Mouse (Mus musculus) hindbrain, embryonic 15.5 days (tissue): ENCODE data around the gene Gm11172. TPM values are rescaled to one million over a fixed set of nuclear protein-coding genes. Genes with fewer than 3 reads are reported as not detected.

ENCODE experiments used
- ATAC-seq: fragments of 200-750 bp; cut with Nextera tagmentation; 2 replicates; pipeline ENCODE4 v1.8.0; 2017; ENCODE audit warnings: low read depth, moderate number of reproducible peaks, moderate TSS enrichment; ENCODE audit not compliant: low FRiP score
- H3K27ac ChIP-seq: fragments of 300-500 bp; sonication (generic); replicated peaks from 2 replicates; pipeline ENCODE4 v1.5.1; 2015; ENCODE audit warnings: mild to moderate bottlenecking, inconsistent platforms
- H3K27me3 ChIP-seq: fragments of 300-500 bp; sonication (generic); 2 replicates; pipeline ENCODE4 v1.6.1; 2015; ENCODE audit warnings: control low read depth, inconsistent platforms
- H3K36me3 ChIP-seq: fragments of 300-500 bp; sonication (generic); 2 replicates; pipeline ENCODE4 v1.6.1; 2015; ENCODE audit warnings: control low read depth, inconsistent platforms
- H3K4me1 ChIP-seq: fragments of 300-500 bp; sonication (generic); replicated peaks from 2 replicates; pipeline ENCODE4 v1.6.1; 2015; ENCODE audit warnings: control low read depth, inconsistent platforms
- H3K4me2 ChIP-seq: fragments of 300-500 bp; sonication (generic); 2 replicates; pipeline ENCODE4 v1.6.1; 2015; ENCODE audit warnings: moderate library complexity, mild to moderate bottlenecking, inconsistent platforms
- H3K4me3 ChIP-seq: fragments of 300-500 bp; sonication (generic); 2 replicates; pipeline ENCODE4 v1.5.1; 2015; ENCODE audit warnings: mild to moderate bottlenecking, inconsistent platforms
- H3K9ac ChIP-seq: fragments of 300-500 bp; sonication (generic); 2 replicates; pipeline ENCODE4 v1.6.1; 2015; ENCODE audit warnings: inconsistent platforms
- H3K9me3 ChIP-seq: fragments of 300-500 bp; sonication (generic); 2 replicates; pipeline ENCODE4 v1.6.1; 2016; ENCODE audit warnings: control low read depth, inconsistent platforms
- WGBS: fragments of 180-500 bp; shearing (Covaris S2); methylation state at CpG from one replicate; pipeline ENCODE4 v1.1.7; 2015; 5-methylcytosine and 5-hydroxymethylcytosine counted together
- polyA plus RNA-seq: library from polyadenylated mRNA; unstranded; fragments of >200 nt; fragmentation: Nextera tagmentation; extraction: Ambion mirVana; gene quantifications from 2 replicates; pipeline ENCODE4 v1.2.1, GENCODE M21; 2015

The Gm11172 gene
- polyA plus RNA-seq, 1 experiment from 2014 or later, result not detected

DNA sequence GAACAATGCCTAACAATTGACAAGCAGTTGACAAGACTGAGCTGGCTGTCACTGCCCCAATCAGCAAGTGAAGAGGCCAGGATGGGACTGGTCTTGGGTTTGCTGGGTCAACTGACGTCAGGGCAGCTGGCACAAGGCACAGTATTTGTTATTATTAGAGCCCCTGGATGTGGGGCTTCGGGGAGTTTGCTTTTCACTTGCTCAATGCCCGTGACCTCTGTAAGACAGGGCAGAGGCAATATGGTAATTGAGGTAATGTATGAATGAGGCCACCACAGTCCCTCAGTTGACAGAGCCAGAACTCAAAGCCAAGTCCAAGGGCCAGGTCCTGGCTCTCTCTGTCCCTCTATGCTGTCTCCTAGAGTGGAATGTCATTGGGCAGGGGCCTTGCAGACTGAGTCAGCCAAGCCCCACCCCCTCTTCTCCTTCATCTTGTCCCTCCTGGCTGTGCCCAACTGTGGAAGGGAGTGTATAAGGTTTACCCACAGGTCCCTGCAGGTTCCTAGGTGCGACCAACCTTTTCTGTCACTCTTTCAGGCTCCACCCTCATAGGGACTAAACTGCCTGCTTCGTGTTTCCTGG lies 35.0 kb upstream of the Gm11172 start:
- Histone ChIP-seq H3K27me3 (no peaks in the 10 kb centered on the region), H3K4me1 (peaks cover 4% of the 10 kb centered on the region), H3K9ac (no peak overlapping the region), H3K9me3 (no peaks in the 10 kb centered on the region), H3K27ac (no peak overlapping the region), H3K4me2 (no peak overlapping the region), H3K4me3 (no peak overlapping the region), H3K36me3 (no peaks in the 10 kb centered on the region)
- ATAC-seq, result no peak
- 61% methylated on average over 5 of the region's 5 CpGs for WGBS

DNA sequence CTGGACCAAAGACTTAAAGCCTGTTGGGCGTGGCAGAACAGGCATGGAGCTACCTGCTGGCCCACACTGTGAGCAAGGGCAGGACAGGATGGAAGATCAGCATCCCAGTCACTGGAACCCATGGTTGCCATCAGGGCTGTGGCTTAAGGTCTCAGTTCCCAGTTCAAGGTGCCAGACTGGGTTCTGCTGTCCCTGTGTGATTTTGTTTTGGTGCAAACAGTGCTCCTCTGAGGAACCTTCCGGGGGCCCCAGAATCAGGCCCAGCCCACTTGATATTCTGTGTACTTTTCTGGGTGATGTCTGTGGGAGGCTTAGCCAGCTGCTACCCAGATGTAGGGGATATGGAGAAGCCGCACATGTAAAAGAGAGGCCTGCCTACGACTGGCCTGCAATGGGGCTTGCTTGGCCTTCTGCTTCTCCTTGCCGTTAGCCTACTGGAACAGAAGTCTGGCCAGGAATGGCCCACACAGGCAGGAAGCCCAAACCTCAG lies 32.0 kb upstream of the Gm11172 start:
- Histone ChIP-seq H3K4me1 (peaks cover 22% of the 10 kb centered on the region), H3K4me2 (no peak overlapping the region), H3K27me3 (no peaks in the 10 kb centered on the region), H3K9ac (no peak overlapping the region), H3K27ac (no peak overlapping the region), H3K4me3 (no peak overlapping the region), H3K36me3 (no peaks in the 10 kb centered on the region), H3K9me3 (no peaks in the 10 kb centered on the region)
- no peak for ATAC-seq
- WGBS, result 85% methylated on average over 5 of the region's 5 CpGs

DNA sequence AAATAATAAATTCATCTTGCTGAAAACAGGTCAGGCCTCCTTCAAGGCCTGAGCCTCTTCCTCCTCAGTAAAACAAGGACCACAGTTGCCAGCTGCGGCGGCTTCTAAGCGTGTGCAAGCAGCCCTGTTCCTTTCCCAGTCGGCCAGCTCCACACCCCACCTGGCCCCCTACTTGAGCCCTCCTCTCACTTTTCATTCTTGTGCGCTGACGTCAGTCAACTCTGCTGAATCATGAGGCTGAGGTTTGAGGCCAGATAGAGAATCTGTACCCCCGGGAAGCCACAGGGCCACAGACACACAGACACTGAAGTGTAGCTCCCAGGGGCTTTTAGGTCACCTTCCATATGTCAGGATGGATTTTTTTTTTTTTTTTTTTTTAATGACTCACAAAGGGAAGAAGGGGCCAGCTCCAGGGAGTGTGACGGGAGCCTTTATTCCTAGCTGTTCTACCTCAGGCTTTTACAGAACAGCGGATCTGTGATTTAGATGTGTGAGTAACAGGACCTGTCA lies 30.8 kb upstream of the Gm11172 start:
- no peak for ATAC-seq
- Histone ChIP-seq H3K4me3 (no peak overlapping the region), H3K27ac (no peak overlapping the region), H3K27me3 (no peaks in the 10 kb centered on the region), H3K36me3 (no peaks in the 10 kb centered on the region), H3K9me3 (no peaks in the 10 kb centered on the region), H3K9ac (0 out of 2 replicates have a peak overlapping the region, but pooled peaks have one; percentile 2), H3K4me2 (peak overlapping the region; percentile 90; the same call in 1 of the 2 replicates), H3K4me1 (peaks cover 28% of the 10 kb centered on the region)
- WGBS, result 51% methylated on average over 9 of the region's 9 CpGs

DNA sequence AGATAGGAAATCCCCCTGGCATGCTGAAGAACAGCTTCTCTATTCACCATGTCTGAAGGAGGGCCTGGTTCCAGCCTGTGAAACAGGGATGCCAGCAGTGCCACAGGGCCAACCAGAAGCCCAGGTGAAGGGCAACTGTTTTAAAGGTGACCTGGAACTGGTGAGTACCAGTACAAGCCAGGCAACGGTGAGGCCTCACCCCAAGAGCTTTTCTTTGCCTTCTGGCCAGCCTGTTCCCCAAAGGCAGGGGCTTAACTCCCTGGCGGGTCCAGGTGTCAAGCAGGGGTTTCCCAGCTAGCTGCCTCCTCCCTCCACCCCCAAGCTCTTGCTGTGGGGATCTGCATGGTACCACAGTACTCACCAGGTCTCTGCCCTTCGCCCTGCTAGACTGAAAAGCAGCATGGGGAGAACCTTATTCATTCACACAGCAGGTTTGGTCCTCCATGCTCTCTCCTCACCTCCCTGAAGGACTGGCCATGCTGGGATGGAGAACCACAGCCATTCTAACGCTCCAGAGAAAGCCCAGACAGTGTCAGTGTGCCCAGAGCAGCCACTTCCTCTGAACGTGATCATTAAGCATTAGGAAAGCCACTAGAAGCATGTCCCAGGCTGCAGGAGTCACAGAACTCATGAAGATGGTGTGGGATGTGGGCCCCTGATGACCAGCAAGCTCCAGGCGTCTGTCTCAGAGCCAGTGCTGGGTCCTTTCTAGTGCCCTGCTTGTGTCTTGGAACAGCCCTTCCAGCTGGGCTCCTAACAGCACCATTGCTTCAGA lies 30.2 kb upstream of the Gm11172 start:
- Histone ChIP-seq H3K36me3 (no peaks in the 10 kb centered on the region), H3K4me3 (0 out of 2 replicates have a peak overlapping the region, but pooled peaks have one; percentile 70), H3K9me3 (no peaks in the 10 kb centered on the region), H3K27me3 (no peaks in the 10 kb centered on the region), H3K9ac (0 out of 2 replicates have a peak overlapping the region, but pooled peaks have one; percentile 2), H3K4me2 (peak overlapping the region; percentile 90), H3K4me1 (peaks cover 28% of the 10 kb centered on the region), H3K27ac (no peak overlapping the region)
- ATAC-seq, result no peak
- WGBS, result 43% methylated on average over 6 of the region's 6 CpGs

DNA sequence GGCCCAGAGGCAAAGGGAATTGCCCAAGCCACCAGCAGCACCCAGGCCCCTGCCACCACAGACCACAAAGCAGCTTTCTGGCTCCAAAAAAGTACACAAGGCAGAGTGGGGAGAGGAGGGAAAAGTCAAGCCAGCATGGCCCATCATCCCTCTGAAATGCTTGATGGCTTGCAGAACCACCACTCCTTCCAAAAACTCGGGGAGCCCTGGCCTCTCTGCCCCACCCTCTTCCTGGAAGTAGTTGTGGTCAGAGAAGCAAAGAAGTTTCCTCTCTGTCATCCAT lies 29.6 kb upstream of the Gm11172 start:
- Histone ChIP-seq H3K9ac (no peak overlapping the region), H3K4me2 (peak overlapping the region; percentile 90), H3K27ac (no peak overlapping the region), H3K4me1 (peaks cover 28% of the 10 kb centered on the region), H3K27me3 (no peaks in the 10 kb centered on the region), H3K9me3 (no peaks in the 10 kb centered on the region), H3K4me3 (peak overlapping the region; percentile 70; the same call in 1 of the 2 replicates), H3K36me3 (no peaks in the 10 kb centered on the region)
- 50% methylated on average over 1 of the region's 1 CpGs for WGBS
- no peak for ATAC-seq

DNA sequence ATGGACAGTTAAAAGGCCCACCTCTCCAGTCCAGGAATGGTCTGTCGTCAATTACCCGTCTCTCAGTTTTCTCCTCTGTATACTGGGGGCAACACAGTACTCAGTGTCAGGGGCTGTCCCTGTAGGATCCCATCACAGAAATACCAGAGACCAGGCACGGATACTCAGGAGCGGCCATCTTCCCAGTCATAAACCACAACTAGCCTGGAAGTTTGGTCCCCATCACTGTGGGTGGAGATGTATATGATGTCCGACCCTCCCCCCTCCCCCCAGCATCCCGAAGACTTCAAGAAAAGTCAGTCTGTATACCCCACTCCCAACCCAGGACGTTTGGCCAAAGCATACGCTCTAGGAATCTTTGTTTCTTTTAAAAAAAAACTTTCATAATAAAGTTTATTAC lies 29.3 kb upstream of the Gm11172 start:
- H3K27me3 ChIP-seq, result no peaks in the 10 kb centered on the region
- no peak overlapping the region for H3K27ac ChIP-seq
- no peak for ATAC-seq
- peaks cover 28% of the 10 kb centered on the region for H3K4me1 ChIP-seq
- no peaks in the 10 kb centered on the region for H3K36me3 ChIP-seq
- H3K4me3 ChIP-seq, result peak overlapping the region; percentile 70
- no peaks in the 10 kb centered on the region for H3K9me3 ChIP-seq
- 74% methylated on average over 8 of the region's 8 CpGs for WGBS
- H3K9ac ChIP-seq, result no peak overlapping the region; the same call in 1 of the 2 replicates
- peak overlapping the region; percentile 90 for H3K4me2 ChIP-seq

DNA sequence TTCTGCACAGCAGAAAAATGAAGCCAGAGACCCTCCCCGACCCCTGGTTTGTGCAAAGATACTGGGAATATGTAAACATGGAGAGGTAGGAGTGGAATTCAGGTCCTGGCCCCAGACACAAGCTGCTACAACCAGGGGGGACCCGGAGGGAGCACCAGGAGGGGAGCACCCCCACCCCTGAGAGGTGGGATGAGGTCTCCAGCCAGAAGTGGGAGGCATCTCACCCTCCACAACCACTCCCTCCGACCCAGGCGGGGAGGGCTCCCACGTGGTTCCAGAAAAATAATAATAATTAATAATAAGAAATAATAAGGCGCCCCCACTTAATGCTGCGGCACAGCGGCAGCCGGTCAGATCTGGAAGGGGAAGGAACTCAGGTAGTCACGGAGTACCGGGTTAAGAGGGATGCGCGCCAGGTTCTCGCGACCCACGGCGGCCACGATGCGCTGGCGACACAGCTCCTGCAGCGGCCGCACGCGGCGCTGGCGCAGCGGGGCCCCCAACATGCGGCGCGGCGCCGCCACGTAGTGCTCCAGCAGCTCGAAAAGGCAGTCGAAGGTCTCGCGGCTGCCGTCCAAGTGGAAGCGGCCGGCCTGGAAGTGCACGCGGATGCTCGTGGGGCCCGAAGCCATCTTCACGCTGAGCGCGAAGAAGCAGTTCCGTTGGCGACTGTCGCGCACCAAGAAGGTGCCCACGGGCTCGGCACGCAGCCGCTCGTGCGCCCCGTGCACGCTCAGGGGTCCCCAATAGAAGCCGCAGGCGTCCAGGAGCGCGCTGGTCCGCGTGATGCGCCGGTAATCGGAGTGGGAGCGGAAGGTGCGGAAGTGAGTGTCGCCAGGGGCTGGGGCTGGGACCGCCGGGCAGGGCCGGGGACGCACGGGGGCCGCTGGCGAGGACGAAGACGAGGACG lies 28.6 kb upstream of the Gm11172 start:
- Histone ChIP-seq H3K9ac (peak overlapping the region; percentile 51), H3K27ac (peak overlapping the region; percentile 95), H3K4me1 (peaks cover 28% of the 10 kb centered on the region), H3K27me3 (no peaks in the 10 kb centered on the region), H3K9me3 (no peaks in the 10 kb centered on the region), H3K4me2 (peak overlapping the region; percentile 90), H3K4me3 (peak overlapping the region; percentile 70), H3K36me3 (no peaks in the 10 kb centered on the region)
- 3% methylated on average over 81 of the region's 81 CpGs for whole genome bisulfite sequencing
- no peak for ATAC-seq

DNA sequence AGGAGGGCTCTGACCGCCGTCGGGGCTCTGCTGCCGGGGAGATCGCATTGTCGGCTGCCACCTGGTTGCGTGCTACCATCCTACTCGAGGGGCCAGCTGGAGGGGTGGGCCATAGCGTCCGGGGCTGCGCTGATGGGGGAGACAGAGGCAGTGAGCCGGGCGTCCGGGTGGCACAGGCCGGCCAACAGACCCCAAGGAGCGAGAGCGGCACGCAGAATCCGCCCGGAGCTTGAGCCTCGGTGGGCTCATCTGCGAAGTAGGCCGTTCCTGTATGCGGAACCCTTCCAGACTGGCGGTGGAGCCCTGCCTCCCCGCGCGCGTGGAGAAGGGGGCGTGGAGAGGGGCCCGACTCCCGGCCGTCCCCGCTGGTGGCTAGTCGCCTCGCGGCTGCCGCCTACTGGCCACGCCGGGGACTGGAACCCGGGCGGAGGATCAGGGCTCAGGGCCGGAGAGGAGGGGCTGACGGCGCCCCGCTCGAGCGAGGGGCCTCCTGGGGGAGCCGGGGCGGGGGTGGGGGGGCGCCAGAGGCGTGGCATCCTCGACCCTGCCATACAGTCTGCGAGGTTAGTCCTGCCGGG lies 27.8 kb upstream of the Gm11172 start:
- ATAC-seq, result peak; percentile 90
- Histone ChIP-seq H3K9ac (peak overlapping the region; percentile 51), H3K27me3 (no peaks in the 10 kb centered on the region), H3K4me2 (peak overlapping the region; percentile 90), H3K27ac (peak overlapping the region; percentile 95), H3K36me3 (no peaks in the 10 kb centered on the region), H3K9me3 (no peaks in the 10 kb centered on the region), H3K4me3 (peak overlapping the region; percentile 70), H3K4me1 (peaks cover 28% of the 10 kb centered on the region)
- WGBS, result under 1% methylated on average over 54 of the region's 55 CpGs

DNA sequence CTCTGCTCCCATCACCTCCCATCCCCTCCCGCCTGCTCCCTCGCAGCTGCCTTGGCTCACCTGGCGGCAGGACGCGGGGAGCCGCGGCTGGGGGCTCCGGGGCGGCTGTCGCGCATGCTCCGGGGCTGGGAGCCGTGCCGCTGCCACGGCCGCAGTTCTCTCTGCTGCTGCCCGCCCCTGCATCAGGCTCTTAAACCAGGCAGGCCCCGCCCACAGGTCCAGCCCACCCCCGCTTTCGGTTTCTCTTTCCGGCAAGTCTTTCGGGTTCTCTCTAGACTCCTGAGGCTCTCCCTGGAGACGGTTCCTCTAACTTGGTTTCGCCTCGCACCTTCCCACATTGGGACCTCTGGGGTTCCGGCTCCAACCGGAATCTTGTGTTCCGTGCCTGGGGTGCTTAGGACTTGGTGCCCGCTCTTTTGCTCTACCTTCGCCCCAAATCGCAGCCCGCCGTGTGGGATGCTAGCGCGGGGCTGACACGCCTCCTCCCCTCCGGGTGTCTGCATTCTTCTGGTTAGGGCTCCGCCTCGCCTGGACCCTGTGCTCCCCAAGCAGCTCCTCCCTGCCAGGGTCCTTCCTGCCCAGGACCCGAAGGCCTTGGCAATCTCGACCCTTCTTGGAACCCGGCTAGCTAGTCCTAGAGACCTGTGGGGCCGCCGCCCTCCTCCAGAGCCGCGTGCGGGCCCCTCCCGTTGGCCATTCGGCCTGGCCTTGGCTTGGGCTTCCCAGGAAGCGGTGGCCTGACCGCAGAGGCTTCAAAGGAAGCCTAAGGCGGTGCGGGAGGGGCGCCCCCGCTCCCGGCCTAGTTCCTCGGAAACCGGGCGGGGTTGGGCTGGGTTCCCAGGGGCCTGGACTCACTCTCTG lies 27.1 kb upstream of the Gm11172 start, which contains the start of gene Socs1:
Gene Socs1 (minus strand): TSS at position 166 of the 861 bp plus-strand sequence.
- no peaks in the 10 kb centered on the region for H3K9me3 ChIP-seq
- H3K4me3 ChIP-seq, result peak within 1 kb of the TSS; percentile 70
- H3K27ac ChIP-seq, result peak within 1 kb of the TSS; percentile 95
- peak within 1 kb of the TSS; percentile 51 for H3K9ac ChIP-seq
- WGBS, result under 1% methylated on average over 59 of the region's 59 CpGs
- H3K4me1 ChIP-seq, result peaks cover 28% of the 10 kb centered on the region
- H3K36me3 ChIP-seq, result no peaks in the 10 kb centered on the region
- H3K4me2 ChIP-seq, result peak within 1 kb of the TSS; percentile 90
- peak; percentile 88 for ATAC-seq
- no peaks in the 10 kb centered on the region for H3K27me3 ChIP-seq

DNA sequence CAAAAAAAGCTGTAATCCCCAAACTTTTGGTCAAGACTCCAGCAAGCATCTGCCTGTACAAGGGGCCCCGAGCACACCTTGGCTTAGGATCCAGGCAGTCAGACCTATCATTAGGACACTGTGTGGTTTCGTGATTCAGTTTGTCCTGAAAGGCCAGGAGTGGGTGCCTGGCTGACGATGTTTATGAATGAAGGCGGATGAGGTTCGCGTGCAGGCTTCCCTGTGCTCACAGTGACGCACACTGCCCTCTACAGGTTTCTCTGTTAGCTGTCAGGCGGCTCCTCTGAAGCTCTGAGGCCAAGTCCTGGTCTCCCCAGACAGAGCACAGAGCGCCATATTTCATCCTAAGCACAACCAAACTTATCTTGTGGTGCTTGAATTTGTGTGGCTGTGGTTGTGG lies 26.4 kb upstream of the Gm11172 start:
- H3K4me2 ChIP-seq, result peak overlapping the region; percentile 90
- H3K27ac ChIP-seq, result peak overlapping the region; percentile 95
- peak overlapping the region; percentile 51 for H3K9ac ChIP-seq
- no peaks in the 10 kb centered on the region for H3K9me3 ChIP-seq
- peak; percentile 32 for ATAC-seq
- H3K36me3 ChIP-seq, result no peaks in the 10 kb centered on the region
- H3K4me1 ChIP-seq, result peaks cover 28% of the 10 kb centered on the region
- H3K4me3 ChIP-seq, result peak overlapping the region; percentile 70
- H3K27me3 ChIP-seq, result no peaks in the 10 kb centered on the region
- WGBS, result 1% methylated on average over 9 of the region's 9 CpGs
